Mouse (Mus musculus): Measurements from ENCODE around the gene Crb2.

- TF ChIP-seq CHD2 (IDR thresholded peaks at IDR 0.05; ENCODE audit: low read depth, low read length) (no peak), MAFK (IDR thresholded peaks at IDR 0.05; ENCODE audit: insufficient read depth, low read depth, low read length) (no peak)
Measured at GRCm38 (mm10) chr2:37765082-37765483, 11.0 kb upstream of the Crb2 start.
